Mouse (Mus musculus): ENCODE results near the gene Plek2.

DNA sequence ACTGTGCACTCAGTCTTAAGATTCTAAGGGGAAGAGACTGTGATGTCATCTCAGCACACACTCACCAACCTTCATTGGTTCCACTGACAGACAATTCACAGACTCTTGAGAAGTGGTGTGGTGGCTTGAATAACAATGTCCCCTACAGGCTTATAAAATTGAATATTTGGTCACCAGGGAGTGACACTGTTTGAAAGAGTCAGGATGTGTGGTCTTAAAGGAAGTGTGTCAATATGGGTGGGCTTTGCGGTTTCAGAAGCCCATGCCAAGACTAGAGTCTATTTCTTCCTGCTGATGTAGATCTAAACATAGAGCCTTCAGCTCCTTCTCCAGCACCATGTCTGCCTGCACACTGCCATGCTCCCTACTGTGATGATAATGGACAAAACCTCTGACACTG, 8.9 kb downstream of the Plek2 start:
- TF ChIP-seq CTCF (conservative IDR thresholded peaks at IDR 0.05; ENCODE audit: insufficient read depth, insufficient read length, low read depth, low read length) = no peak
- no peak for TF ChIP-seq POLR2A (IDR thresholded peaks at IDR 0.05; ENCODE audit: low read depth, low read length)
